Mouse (Mus musculus) liver, embryonic 15.5 days (tissue): Measurements from ENCODE around the gene Neurog1. TPM values are rescaled to one million over a fixed set of nuclear protein-coding genes. Genes with fewer than 3 reads are reported as not detected.

ENCODE experiments used
- ATAC-seq: fragments of 200-750 bp; cut with Nextera tagmentation; 2 replicates; pipeline ENCODE4 v1.8.0; 2017; ENCODE audit warnings: moderate number of reproducible peaks, mild to moderate bottlenecking, moderate library complexity; ENCODE audit not compliant: insufficient read depth
- H3K27ac ChIP-seq: fragments of 300-500 bp; sonication (generic); replicated peaks from 2 replicates; pipeline ENCODE4 v1.5.1; 2015; ENCODE audit warnings: mild to moderate bottlenecking, inconsistent platforms
- H3K27me3 ChIP-seq: fragments of 300-500 bp; sonication (generic); 2 replicates; pipeline ENCODE4 v1.6.1; 2015; ENCODE audit warnings: mild to moderate bottlenecking, inconsistent platforms
- H3K36me3 ChIP-seq: fragments of 300-500 bp; sonication (generic); replicated peaks from 2 replicates; pipeline ENCODE4 v1.6.1; 2015; ENCODE audit warnings: moderate library complexity, mild to moderate bottlenecking, inconsistent platforms
- H3K4me1 ChIP-seq: fragments of 300-500 bp; sonication (generic); replicated peaks from 2 replicates; pipeline ENCODE4 v1.6.1; 2015; ENCODE audit warnings: inconsistent platforms
- H3K4me2 ChIP-seq: fragments of 300-500 bp; sonication (generic); 2 replicates; pipeline ENCODE4 v1.6.1; 2015; ENCODE audit warnings: moderate library complexity, mild to moderate bottlenecking, inconsistent platforms
- H3K4me3 ChIP-seq: fragments of 300-500 bp; sonication (generic); replicated peaks from 2 replicates; pipeline ENCODE4 v1.5.1; 2015; ENCODE audit warnings: mild to moderate bottlenecking, inconsistent platforms
- H3K9ac ChIP-seq: fragments of 300-500 bp; sonication (generic); 2 replicates; pipeline ENCODE4 v1.6.1; 2015; ENCODE audit warnings: moderate library complexity, mild to moderate bottlenecking, inconsistent platforms
- H3K9me3 ChIP-seq: fragments of 300-500 bp; sonication (generic); replicated peaks from 2 replicates; pipeline ENCODE4 v1.6.1; 2016; ENCODE audit warnings: inconsistent platforms
- WGBS: fragments of 180-500 bp; shearing (Covaris S2); methylation state at CpG from one replicate; pipeline ENCODE4 v1.1.7; 2015; ENCODE audit warnings: mixed read lengths; ENCODE audit not compliant: insufficient replicate concordance; 5-methylcytosine and 5-hydroxymethylcytosine counted together
- polyA plus RNA-seq: library from polyadenylated mRNA; unstranded; fragments of >200 nt; fragmentation: Nextera tagmentation; extraction: Ambion mirVana; gene quantifications from 2 replicates; pipeline ENCODE4 v1.2.1, GENCODE M21; 2015

Gene Neurog1
- polyA plus RNA-seq, 1 experiment from 2014 or later, result not detected

DNA sequence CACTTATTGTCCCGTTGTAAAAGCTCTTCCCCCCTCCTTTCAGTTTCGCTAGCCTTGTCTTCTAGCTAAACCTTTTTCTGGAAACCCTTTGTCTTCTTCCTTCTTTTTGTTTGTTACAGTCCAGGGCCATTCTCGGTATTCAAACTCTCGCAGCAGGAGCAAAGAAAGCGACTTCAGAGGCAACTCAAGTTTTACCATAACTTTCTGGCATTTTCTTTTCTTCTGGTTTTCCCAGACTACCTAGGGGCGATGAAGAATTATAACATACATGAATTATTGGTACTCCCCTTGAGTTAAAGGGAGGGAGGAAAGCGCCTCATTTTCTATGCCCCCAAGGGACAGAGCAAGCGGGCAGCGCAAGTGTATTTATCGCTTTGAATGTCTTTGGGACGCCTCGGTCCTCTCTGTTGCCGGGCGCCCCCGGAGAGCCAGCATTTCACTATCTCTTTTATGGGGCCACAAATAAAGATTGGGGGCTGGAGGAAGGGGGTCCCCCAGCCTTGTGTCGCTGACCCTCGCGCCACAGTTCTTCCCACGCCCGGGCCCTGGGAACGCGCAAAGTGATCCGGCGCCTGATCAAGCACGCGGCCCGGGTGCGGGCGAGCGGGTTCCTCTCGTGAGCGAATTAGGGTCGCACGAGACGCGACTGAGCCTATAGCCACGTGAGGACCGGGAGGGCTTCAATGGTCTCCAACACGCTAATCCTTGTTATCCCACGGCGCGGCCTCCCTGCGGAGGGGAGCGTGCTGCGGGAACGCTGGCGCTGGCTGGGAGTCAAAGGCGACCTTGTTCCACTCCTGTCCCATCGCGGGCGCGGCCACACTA, 6.4 kb upstream of the Neurog1 start:
- Histone ChIP-seq H3K9ac (no peak overlapping the region), H3K4me1 (no peaks in the 10 kb centered on the region), H3K27me3 (peaks cover 95% of the 10 kb centered on the region), H3K4me3 (no peak overlapping the region), H3K27ac (no peak overlapping the region), H3K4me2 (no peak overlapping the region), H3K9me3 (no peaks in the 10 kb centered on the region), H3K36me3 (no peaks in the 10 kb centered on the region)
- WGBS, result 1% methylated on average over 52 of the region's 52 CpGs
- ATAC-seq, result no peak

DNA sequence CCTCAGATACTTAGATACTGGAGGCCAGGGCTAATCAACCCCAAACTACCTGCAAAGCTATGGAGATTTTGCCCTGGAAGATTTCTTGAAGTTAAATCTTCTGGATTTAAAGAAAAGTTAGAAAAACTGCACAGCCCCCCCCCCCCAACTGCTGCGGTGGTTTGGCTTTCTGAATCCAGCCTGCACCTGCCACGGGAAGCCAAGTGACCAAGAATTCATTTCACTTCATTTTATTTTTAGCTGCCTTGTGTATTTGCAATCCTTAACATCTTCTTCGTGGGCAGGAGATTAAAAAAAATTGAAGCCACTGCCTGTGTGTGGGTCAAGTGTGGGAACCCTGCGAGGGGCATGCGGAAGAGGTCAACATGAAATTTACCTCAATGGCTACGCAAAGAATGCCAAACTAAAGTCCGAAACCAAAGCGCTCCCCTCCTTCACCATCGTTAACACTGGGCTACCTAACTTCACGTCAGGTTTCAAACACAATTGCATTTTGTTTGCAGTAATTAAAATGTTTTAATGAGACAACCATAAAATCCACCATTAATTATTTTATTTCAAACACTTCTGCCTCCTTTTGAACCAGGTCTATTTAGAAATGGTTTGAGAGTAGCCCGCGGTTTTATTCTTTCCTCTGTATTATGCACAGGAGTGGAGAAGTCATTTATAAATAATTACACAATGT, 5.6 kb upstream of the Neurog1 start:
- Histone ChIP-seq H3K27ac (no peak overlapping the region), H3K4me1 (no peaks in the 10 kb centered on the region), H3K4me3 (no peak overlapping the region), H3K36me3 (no peaks in the 10 kb centered on the region), H3K4me2 (no peak overlapping the region), H3K27me3 (peaks cover 100% of the 10 kb centered on the region), H3K9me3 (no peaks in the 10 kb centered on the region), H3K9ac (no peak overlapping the region)
- ATAC-seq, result no peak
- 9% methylated on average over 12 of the region's 12 CpGs for WGBS

DNA sequence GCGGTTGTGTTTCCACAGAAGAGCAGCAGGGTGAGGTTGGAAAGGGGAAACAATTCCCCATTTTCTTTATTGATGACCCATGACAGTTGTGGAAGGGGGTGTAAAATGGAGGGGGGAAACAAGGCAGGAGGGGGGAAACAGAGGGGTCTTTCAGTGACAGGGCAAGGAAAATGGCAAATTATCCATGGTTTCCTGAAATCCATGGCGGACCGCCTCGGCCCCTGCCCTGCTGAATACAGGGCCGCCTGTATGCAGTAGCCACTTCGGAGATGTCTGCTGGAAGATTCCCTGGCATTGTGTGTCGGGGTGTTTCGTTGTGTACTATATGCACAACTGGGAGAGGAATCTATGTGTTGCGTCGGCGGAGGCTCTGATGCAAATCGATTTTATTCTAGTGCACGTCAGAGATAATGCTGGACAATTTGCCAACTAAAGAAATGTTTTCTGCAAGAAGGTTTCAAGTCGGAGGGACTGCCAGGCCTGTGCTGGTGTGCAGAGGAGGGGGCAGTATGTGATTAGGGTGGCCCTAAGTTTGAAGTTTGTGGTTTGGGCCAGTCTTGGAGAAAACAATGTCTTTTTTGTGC, 4.8 kb upstream of the Neurog1 start:
- 9% methylated on average over 14 of the region's 14 CpGs for WGBS

DNA sequence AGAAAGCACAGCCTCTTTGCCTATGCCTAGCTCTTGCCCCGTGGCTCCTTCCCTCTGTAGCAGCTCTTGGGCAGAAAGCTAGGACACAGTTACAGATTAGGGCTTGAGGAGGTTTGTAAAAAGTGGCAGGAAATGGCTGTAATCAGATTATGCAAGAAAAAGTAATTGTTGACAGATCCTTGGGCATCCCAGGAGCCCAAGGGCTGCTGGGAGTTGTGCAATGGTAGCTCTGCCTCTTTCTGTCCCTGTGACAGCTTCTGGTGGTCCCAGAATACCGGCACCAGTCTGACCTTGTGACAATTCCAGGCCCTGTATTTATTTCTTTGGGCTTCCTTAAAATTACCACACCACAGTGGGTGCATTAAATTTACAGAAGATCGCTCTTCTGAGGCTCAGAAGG, 1.4 kb upstream of the Neurog1 start:
- WGBS, result 7% methylated on average over 3 of the region's 3 CpGs
- Histone ChIP-seq H3K27me3 (peaks cover 100% of the 10 kb centered on the region), H3K4me1 (no peaks in the 10 kb centered on the region), H3K4me3 (no peak overlapping the region), H3K36me3 (no peaks in the 10 kb centered on the region), H3K4me2 (no peak overlapping the region), H3K9me3 (no peaks in the 10 kb centered on the region), H3K27ac (no peak overlapping the region), H3K9ac (no peak overlapping the region)
- ATAC-seq, result no peak

More for the DNA sequence above, 4.8 kb upstream of the Neurog1 start:
- Histone ChIP-seq H3K4me2 (no peak overlapping the region), H3K9ac (no peak overlapping the region), H3K4me1 (no peaks in the 10 kb centered on the region), H3K9me3 (no peaks in the 10 kb centered on the region), H3K4me3 (no peak overlapping the region), H3K27me3 (peaks cover 100% of the 10 kb centered on the region), H3K27ac (no peak overlapping the region), H3K36me3 (no peaks in the 10 kb centered on the region)
- no peak for ATAC-seq

DNA sequence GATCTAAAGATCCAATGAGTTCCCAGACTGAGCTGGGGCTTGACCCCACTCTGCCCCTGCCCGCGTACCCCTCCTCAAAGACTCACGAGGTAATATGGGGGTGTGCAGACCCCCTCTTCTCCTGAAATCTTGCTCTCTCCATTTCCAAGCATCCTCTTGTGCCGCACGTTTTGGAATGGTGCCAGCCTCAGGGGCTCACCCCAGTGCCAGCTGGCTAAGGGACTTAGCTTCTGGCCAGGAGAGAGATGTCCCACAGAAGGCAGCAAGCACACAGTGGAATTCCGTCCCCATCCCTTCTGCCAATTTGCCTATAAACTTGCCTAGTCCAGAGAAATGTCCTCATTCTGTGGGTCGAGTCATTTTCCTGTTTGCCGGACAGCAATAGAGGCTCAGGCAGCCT, 820 bp upstream of the Neurog1 start:
- WGBS, result 14% methylated on average over 8 of the region's 8 CpGs
- Histone ChIP-seq H3K27ac (no peak overlapping the region), H3K9ac (no peak overlapping the region), H3K9me3 (no peaks in the 10 kb centered on the region), H3K4me2 (no peak overlapping the region), H3K27me3 (peaks cover 100% of the 10 kb centered on the region), H3K4me3 (no peak overlapping the region), H3K36me3 (no peaks in the 10 kb centered on the region), H3K4me1 (no peaks in the 10 kb centered on the region)
- no peak for ATAC-seq

DNA sequence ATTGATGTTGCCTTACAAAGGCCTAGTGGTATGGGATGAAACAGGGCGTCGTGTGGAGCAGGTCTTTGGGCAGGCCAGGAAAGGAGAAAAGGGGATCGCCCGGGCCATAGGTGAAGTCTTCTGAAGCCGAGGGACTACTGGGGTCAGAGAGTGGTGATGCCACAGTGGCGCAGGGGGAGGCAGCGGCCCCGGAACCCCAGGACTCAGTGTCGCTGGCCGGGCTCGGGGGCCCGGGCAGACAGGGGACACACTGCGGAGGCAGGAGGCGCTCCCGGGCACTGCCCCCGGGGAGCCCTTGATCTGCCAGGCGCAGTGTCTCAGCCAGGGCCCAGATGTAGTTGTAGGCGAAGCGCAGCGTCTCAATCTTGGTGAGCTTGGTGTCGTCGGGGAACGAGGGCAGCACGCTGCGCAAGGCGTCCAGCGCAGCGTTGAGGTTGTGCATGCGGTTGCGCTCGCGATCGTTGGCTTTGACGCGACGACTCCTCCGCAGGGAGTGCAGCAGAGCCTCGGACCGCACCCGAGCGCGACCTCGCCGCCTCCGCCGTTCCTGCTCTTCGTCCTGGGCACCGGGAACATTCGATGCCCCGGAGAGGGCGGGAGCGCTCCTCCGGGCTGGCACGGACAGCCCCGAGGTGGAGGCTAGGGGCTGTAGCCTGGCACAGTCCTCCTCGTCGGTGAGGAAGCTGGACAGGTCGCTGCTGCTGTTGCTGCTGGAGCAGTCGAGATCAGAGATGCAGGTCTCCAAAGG, 613 bp downstream of the Neurog1 start:
- H3K4me3 ChIP-seq, result no peak overlapping the region
- H3K9ac ChIP-seq, result no peak overlapping the region
- no peak for ATAC-seq
- WGBS, result 2% methylated on average over 57 of the region's 59 CpGs
- H3K4me1 ChIP-seq, result no peaks in the 10 kb centered on the region
- H3K4me2 ChIP-seq, result no peak overlapping the region
- H3K36me3 ChIP-seq, result no peaks in the 10 kb centered on the region
- H3K27me3 ChIP-seq, result peaks cover 98% of the 10 kb centered on the region
- no peaks in the 10 kb centered on the region for H3K9me3 ChIP-seq
- no peak overlapping the region for H3K27ac ChIP-seq

DNA sequence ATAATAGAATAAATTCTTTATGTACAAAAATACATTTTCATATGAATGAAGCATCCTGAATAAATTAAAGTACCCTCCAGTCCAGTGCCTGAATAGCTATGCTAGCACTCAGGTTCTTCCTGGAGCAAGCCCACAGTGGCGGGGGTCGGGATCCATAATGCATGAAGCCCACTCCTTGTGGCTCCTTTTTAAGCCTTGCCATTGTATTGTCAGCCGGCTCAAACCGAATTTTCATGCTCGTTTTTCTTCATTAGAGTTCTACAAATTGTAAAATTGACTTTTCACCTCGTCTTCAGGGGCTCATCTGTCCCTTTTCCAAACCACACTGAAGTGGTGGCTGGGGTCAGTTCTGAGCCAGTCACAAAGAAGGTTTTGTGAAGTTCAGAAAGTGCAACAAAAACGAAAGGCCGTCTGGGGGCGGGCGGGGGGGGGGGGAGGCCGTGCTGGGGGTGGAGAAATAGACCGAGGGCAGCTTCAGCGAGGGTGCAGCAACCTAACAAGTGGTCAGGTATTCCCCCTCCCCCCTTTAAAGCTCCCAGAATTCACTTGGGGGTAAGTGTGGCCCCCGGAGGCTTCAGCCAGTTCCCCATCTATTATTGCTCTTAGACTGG, 1.3 kb downstream of the Neurog1 start:
- no peak for ATAC-seq

DNA sequence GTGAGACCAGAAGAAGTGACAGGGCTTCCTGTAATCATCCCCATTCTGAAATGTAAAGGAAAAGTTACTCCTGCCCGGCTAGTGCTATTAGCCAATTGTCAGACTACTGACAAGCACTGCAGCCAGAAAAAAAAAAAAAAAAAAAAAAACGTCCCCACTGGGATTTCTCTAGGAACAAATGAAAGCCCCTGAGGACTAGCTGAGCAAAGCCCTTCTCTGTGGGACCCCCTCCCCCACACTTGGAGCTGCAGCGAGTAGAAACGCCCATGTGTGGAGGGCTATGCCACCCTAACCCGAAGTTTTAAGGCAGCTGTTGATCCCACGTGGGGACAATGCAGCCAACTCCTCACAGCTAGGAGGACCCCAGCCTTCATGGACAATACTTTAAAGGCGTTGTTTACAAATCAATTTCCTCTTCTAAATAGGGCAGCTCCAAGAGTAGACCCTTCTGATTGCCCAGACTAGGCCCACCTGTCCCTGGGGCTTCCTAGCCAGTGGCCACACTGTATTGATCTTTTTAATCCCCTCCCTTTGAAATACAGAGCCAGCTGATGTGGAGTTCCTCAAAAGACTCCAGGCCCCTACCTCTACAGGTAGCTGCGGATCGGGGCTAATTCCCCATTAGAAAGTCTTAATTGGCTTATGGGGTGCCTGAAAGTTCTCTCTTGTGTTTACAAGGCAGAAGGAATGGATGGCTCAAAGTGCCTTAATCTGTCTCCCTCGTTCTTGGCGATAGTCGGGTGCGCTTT, 2.2 kb downstream of the Neurog1 start:
- WGBS, result 3% methylated on average over 13 of the region's 13 CpGs

More for the DNA sequence above, 1.3 kb downstream of the Neurog1 start:
- no peaks in the 10 kb centered on the region for H3K9me3 ChIP-seq
- H3K36me3 ChIP-seq, result no peaks in the 10 kb centered on the region
- H3K27me3 ChIP-seq, result peaks cover 98% of the 10 kb centered on the region
- H3K4me3 ChIP-seq, result no peak overlapping the region
- WGBS, result 1% methylated on average over 14 of the region's 14 CpGs
- no peaks in the 10 kb centered on the region for H3K4me1 ChIP-seq
- H3K4me2 ChIP-seq, result no peak overlapping the region
- no peak overlapping the region for H3K27ac ChIP-seq
- H3K9ac ChIP-seq, result no peak overlapping the region

DNA sequence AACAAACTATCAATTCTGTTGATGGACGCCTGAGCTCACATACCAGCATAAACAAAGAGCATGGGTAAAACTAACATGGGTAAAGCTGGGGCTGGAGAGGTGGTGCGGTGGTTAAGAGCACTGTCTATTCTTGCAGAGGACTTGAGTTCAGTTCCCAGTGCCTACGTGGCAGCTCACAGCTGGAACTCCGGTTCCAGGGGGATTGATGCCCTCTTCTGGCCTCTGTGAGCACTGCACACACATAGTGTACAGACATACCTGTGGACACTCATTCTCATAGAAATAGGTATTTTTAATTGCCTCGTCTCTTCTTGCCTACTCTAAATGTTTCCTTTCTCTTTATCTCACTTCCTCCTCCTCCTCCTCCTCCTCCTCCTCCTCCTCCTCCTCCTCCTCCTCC, 8.9 kb downstream of the Neurog1 start:
- no peaks in the 10 kb centered on the region for H3K4me1 ChIP-seq
- no peak overlapping the region for H3K4me3 ChIP-seq
- H3K9ac ChIP-seq, result no peak overlapping the region
- H3K4me2 ChIP-seq, result no peak overlapping the region
- 59% methylated on average over 5 of the region's 5 CpGs for WGBS
- ATAC-seq, result no peak
- H3K36me3 ChIP-seq, result no peaks in the 10 kb centered on the region
- no peak overlapping the region for H3K27ac ChIP-seq
- no peaks in the 10 kb centered on the region for H3K9me3 ChIP-seq
- peaks cover 23% of the 10 kb centered on the region for H3K27me3 ChIP-seq

More for the DNA sequence above, 2.2 kb downstream of the Neurog1 start:
- Histone ChIP-seq H3K27me3 (peaks cover 90% of the 10 kb centered on the region), H3K36me3 (no peaks in the 10 kb centered on the region), H3K4me3 (no peak overlapping the region), H3K4me1 (no peaks in the 10 kb centered on the region), H3K27ac (no peak overlapping the region), H3K4me2 (no peak overlapping the region), H3K9me3 (no peaks in the 10 kb centered on the region), H3K9ac (no peak overlapping the region)
- no peak for ATAC-seq

DNA sequence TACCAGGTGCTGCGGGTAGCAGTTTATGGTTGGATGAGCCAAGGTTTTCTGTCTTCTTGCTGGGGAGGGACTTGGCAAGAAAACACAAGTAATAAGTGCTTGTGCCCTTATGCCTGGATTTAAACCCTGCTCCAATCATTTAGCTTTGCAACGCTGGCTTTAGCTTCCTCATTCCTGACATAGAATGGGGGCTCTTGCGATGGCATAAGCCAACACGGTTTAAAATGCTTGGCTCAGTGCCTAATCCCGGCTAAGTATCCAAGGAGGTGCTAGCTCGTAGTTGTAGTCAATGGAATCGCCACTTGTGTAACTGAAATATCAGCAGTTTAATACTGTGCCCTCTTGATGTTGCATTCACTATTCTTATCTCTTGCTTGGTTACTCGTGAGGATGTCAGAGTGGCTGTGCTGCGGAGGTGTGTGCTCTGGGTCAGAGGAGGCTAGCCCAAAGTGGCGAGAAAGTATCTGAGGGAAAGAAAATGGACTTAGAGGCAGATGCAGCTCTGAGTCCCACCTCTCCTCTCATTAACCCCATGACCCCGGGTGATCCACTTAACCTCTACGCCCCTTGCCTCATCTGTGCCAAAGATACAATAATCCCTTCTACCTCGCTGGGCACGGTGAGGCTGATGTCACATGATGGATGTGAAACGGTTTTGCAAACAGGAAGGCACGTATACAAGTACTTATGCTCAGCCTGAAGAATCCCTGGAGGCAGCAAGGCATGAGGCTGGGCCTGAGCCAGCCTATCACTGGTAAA, 11.8 kb downstream of the Neurog1 start:
- H3K36me3 ChIP-seq, result no peaks in the 10 kb centered on the region
- no peak for ATAC-seq
- no peaks in the 10 kb centered on the region for H3K4me1 ChIP-seq
- no peaks in the 10 kb centered on the region for H3K9me3 ChIP-seq
- H3K27ac ChIP-seq, result no peak overlapping the region
- H3K27me3 ChIP-seq, result peaks cover 14% of the 10 kb centered on the region
- no peak overlapping the region for H3K4me2 ChIP-seq
- no peak overlapping the region for H3K4me3 ChIP-seq
- H3K9ac ChIP-seq, result no peak overlapping the region
- 61% methylated on average over 16 of the region's 16 CpGs for WGBS
